Mouse (Mus musculus) spleen, adult 2 months (tissue): ENCODE data around the gene Ten1.

Experiments
- CTCF ChIP-seq: fragments of 200-500 bp; IDR thresholded peaks from 2 replicates; pipeline ENCODE4 v1.5.1; 2011; ENCODE audit warnings: mild to moderate bottlenecking, inconsistent platforms; ENCODE audit not compliant: insufficient read depth, insufficient read length, insufficient replicate concordance; ENCODE audit errors: extremely low read depth
- POLR2A ChIP-seq: fragments of 200-500 bp; IDR thresholded peaks from 2 replicates; pipeline ENCODE4 v1.6.1; 2011; ENCODE audit warnings: low read depth, low read length, inconsistent platforms

- TF ChIP-seq CTCF (no peak), POLR2A (no peak)
These were observed 43.1 kb downstream of the Ten1 start for GRCm38 (mm10) chr11:116241744-116242235.
